Mouse (Mus musculus): ENCODE data around the gene Cdk19.

DNA sequence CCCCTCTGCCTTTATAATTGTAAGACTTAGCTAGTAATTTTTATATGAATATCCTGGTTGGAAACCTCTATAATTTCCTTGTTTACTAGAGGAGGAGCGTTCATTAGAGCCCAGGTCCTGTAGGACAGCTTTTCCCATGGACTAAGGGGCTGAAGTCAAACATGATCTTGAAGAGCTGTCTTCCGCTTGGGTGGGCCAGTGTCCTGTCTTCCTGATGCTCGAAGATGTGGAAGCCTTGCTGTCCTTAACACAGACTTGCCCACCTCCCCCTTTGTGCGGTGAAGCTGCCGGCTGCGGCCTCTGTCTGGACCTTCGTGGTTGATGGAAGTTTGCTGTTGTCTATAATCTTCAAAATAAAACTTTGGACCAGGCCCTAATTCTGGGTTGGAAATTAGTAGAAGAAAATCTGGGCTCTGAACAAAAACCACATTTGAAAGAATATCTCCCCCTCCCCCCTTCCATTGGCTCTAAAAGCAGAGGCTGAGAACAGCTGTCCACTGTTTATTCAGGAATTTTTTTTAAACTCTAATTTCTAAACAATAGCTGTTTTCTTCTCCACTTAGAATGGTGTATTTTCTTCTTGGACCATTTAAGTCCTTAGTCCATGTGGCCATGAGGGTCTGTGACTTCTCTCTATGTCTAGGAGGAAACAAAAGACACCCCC lies 184.1 kb downstream of the Cdk19 start:
- TF ChIP-seq CTCF (IDR thresholded peaks at IDR 0.05; ENCODE audit: extremely low read depth, insufficient read depth, low read length) (no peak), POLR2A (IDR thresholded peaks at IDR 0.05; ENCODE audit: extremely low read depth, insufficient read depth, low read length) (no peak)
